Mouse (Mus musculus): Measurements from ENCODE around the gene Hist1h2ae. TPM values are rescaled to one million over a fixed set of nuclear protein-coding genes. Genes with fewer than 3 reads are reported as not detected.
"Not testable (repeated sequence)": the region's sequence is repeated elsewhere in the genome, so short reads cannot be mapped to it uniquely, and the experiment has no call there.

The Hist1h2ae gene
- total RNA-seq (2021), result 10 to 100 TPM; 13.0 to 14.0 TPM
- long read RNA-seq, result 0 reads

DNA sequence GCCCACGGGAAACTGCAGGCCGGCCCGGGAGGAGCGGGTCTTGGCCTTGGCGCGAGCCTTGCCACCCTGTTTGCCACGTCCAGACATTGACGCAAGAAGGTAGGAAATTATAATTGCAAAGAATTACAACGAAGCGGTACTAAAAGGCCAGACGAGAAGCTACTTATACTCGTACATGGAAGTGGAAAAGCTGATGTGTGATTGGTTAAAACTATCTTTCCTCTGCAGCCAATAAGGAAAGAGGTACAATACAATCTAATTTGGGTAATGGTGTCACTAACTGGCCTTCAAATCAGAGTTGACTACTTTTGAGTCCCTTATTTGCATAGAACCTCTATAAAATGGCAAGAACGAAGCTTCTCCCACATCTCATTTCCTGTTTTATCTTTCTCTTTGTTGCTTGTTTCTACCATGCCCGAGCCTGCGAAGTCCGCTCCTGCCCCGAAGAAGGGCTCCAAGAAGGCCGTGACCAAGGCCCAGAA, at the start of gene Hist1h2ae, which contains the start of gene Hist1h2bg:
Gene Hist1h2ae, minus strand, starts transcription at position 199 of the 482 bp plus-strand sequence.
Gene Hist1h2bg, plus strand, starts transcription at position 375 of the 482 bp plus-strand sequence.
- DNase-seq (ENCODE audit: low spot score in 2 of 2), result peak; percentile 61 to 72

- DNase-seq (ENCODE audit: low spot score in 2 of 2), result no peak
Observed at GRCm38 (mm10) chr13:23620056-23620732, 49.2 kb upstream of the Hist1h2ae start.

GRCm38 (mm10) chr13:23611638-23612037, 40.6 kb upstream of the Hist1h2ae start:
- no peak for DNase-seq (ENCODE audit: low spot score in 2 of 2)

GRCm38 (mm10) chr13:23610393-23610792, 39.4 kb upstream of the Hist1h2ae start:
- DNase-seq (ENCODE audit: low spot score in 2 of 2), result no peak

- no peak for DNase-seq (ENCODE audit: low spot score in 2 of 2)
Observed at GRCm38 (mm10) chr13:23609844-23610243, 38.8 kb upstream of the Hist1h2ae start.

- DNase-seq (ENCODE audit: low spot score in 2 of 2), result no peak
Observed at GRCm38 (mm10) chr13:23609209-23609608, 38.2 kb upstream of the Hist1h2ae start.

- DNase-seq (ENCODE audit: low spot score in 2 of 2), result no peak
Observed at GRCm38 (mm10) chr13:23605052-23605451, 34.0 kb upstream of the Hist1h2ae start.

DNA sequence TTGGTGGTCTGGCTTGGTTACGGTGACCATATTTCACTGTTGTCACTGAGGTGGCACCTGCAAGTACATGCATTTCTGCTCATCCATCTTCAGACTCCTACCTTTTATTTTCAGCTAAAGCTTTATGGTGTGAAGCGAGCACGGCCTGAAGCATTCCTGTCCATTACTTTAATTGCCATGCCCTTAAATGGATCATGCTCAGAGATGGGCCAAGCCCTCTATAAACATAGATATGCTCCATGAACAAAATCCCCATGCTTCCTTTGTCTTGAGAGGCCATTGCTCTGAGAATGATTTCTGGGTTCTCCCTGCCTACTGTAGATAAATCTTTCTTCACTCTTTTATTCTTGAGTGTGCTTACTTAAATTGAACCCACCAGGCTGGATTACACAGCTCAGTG, 33.4 kb upstream of the Hist1h2ae start:
- no peak for DNase-seq (ENCODE audit: low spot score in 2 of 2)

GRCm38 (mm10) chr13:23603182-23603699, 32.2 kb upstream of the Hist1h2ae start:
- DNase-seq (ENCODE audit: low spot score in 2 of 2), result no peak

- peak; percentile 82 to 86 for DNase-seq (ENCODE audit: low spot score in 2 of 2)
Observed at GRCm38 (mm10) chr13:23597957-23598356, 26.9 kb upstream of the Hist1h2ae start.

DNA sequence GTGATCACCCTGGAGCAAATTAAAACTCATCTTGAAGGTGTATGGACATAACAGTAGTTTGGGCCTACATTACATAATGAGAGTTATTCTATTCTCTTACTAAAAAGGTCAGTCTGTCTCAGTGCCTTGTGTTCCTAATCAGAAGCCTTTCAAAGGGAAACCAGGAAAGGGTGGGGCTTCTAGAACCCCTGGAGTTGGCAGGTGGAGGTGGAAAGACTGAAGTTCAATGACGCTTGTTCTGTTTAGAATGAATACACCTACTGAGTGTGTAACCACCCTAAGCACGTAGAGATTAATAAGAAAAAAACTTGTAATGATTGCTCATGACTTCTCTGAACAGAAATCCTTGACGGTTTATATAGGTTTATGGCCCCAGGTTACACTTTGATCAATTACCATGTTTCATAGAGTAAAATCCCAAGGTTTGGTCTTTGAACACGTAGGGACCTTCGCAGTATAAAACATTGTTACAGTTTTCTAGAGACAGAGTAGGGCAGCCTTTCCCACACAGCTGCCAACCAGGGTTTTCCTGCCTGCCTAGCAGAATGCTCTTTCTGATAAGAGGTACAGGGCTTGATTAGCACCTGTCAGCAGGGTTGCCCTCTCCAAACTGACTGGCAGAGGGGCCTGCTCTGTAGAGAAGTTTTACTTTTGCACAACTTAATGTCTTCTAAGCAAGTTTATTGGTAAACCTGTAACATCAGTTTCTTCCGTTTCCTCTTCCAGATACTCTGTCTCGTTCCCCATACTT, 24.8 kb upstream of the Hist1h2ae start:
- DNase-seq (ENCODE audit: low spot score in 2 of 2), result no peak

DNA sequence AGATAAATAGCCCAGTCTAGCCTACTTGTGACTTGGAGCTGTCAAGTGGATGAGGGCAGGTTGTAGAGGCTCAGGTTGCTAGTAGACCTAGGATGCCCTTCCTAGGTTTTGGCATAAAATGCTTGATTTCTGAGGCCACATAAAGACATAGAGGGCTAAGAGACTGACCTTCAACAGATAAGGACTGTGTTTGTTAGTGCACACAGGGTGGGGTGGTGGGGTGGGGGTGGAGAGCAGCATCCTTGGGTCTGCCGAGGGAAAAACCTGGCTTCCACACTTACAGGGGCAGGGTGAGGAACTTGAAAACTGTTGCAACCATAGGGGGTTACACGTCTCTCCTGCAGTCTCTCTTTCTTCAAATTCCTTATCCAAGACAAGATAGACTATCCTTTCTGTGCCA, 24.2 kb upstream of the Hist1h2ae start:
- no peak for DNase-seq (ENCODE audit: low spot score in 2 of 2)

DNA sequence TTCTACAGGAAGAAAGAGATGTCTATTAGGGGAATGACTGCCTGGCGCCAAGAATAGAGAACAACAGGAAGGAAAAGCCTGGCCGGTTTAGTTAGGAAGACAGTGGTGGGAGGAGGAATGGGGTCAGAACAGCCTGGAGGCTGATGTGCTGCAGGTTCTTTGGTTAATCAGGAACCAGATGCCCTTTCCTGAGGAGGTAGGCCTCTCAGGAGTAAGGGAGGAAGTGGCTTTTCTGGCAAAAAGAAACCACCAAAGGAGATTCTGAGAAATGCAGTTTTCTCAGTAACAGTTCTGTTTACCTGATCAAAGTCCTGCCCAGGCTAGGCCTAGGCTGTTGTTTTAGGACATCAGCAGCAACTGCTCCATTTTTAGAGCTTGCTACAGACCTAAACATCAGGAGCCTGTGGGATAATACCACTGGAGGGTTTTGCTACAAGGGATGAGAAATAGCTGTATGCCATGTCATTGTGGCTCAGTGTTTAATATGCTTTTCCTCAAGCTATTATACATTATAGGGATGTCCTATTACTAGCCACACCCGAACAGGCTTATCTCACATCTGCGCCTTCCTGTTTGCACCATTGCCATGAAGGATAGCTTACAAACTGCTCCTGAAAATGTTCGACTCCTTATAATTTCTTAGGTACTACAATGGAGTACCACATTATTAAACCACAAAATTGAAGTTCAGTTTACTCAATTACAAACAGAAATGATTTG, 22.2 kb upstream of the Hist1h2ae start:
- no peak for DNase-seq (ENCODE audit: low spot score in 2 of 2)

GRCm38 (mm10) chr13:23592614-23593013, 21.6 kb upstream of the Hist1h2ae start:
- no peak for DNase-seq (ENCODE audit: low spot score in 2 of 2)

- DNase-seq (ENCODE audit: low spot score in 2 of 2), result not testable (repeated sequence)
Observed at GRCm38 (mm10) chr13:23591886-23592285, 20.9 kb upstream of the Hist1h2ae start.

DNA sequence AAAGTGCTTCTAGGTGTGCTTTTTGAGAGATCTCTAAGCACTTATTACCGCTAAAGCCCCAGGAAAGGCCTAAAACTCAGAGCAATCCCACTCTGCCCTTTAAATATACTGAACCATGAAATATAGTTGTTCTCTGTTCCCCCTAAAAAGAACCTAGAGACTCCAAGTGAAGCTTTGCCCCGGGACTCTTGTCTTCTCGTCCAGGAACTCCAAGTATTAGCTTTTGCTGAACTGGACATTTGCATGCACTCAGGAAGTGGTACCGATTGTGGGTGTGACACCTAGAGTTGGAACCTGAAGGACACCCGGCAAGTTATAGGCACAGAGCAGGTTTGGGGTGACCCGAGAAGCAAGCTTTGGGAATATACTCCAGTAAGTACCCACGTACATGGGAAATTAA, 20.2 kb upstream of the Hist1h2ae start:
- no peak for DNase-seq (ENCODE audit: low spot score in 2 of 2)

DNA sequence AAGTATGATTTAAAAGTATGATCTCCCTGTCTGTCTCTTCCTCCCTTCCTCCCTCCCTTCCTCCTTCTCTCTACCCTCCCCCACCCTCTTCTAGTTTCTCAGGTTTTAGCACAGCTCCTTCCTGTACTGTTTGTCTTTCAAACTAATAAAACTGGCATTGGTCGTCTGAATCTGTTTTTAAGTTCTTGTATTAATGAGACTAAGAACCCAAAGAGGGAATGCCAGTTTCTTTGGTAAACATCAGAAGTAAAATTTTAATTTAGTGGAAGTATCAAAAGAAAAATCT, 15.9 kb upstream of the Hist1h2ae start:
- DNase-seq (ENCODE audit: low spot score in 2 of 2), result no peak

GRCm38 (mm10) chr13:23586099-23586939, 15.3 kb upstream of the Hist1h2ae start:
- no peak for DNase-seq (ENCODE audit: low spot score in 2 of 2)

GRCm38 (mm10) chr13:23585442-23586098, 14.6 kb upstream of the Hist1h2ae start:
- DNase-seq (ENCODE audit: low spot score in 2 of 2), result peak; percentile 56 to 70

DNA sequence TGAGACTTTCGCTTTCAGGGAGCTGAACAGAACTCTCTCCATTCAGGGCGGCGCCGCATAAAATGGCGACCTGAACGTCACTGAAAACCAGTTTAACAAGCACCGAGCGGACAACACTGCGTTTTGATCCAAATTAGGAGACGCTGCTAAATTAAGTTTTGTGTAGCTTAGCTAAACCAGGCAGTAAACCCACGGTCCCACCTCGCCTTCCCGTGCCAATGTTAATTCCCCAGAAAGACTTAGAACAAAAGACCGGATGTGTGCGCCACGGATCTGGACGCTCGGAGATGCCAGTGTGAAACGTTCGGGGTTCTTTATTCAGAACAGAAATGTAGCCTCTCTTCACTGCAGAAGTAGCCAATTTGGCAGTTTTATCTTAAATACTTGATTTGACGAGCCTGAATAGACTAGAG, 14.0 kb upstream of the Hist1h2ae start:
- DNase-seq (ENCODE audit: low spot score in 2 of 2), result peak; percentile 67 to 70

All from layer of hippocampus, postnatal 10 days (tissue).